Mouse (Mus musculus) ovary, adult 18-20 months (tissue): ENCODE results near the gene Cxcr6.
A peak's percentile ranks its signal among the peaks of the same experiment; 100 is the strongest.

Source experiments
- DNase-seq: peaks from one replicate; pipeline ENCODE4 v3.0.0; 2022; ENCODE audit warnings: low spot score, mixed read lengths

Cxcr6 gene

GRCm38 (mm10) chr9:123818601-123819000 is 12.3 kb downstream of the Cxcr6 start:
- DNase-seq = no peak

DNA sequence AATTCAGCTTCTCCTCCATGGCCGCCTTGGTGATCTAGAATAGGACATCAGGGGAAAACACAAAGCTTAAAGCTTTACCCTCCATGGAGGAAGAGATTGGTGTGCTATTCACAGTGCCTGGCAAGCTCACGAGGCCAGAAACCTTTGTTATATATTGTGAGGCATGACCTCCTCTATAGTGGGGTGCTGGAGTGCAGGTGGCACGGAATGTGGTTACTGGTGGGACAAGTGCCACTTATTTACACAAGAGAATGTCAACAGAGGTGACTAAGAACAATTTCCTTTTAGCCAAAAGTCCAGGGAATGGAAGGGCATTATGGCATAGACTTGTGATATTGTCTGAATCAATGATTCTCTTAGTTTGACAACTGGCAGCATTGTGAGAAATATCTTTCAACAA is 20.4 kb downstream of the Cxcr6 start:
- no peak for DNase-seq

DNA sequence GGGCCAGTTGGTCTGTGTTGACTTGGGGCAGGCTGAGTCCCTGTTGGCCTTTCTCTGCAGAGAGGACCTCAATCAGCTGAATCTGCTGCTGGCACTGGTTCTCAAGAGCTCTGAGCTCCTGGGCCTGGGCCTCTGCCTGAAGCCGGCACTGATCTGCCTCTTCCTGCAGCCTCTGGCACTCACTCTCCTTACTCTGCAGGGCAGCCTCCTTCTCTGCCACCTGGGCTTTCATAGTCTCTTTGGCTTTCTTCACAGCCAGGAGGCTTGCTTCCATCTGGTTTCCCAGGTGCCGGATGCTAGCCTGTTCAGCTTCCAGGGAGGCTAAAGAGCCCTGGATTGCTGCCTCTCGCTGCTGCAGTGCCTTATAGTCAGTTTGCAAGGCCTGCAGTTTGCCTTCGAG is 22.6 kb downstream of the Cxcr6 start:
- no peak for DNase-seq

GRCm38 (mm10) chr9:123835851-123836250 is 29.6 kb downstream of the Cxcr6 start:
- DNase-seq = no peak

- DNase-seq = no peak
Measured at GRCm38 (mm10) chr9:123840243-123840642, 34.0 kb downstream of the Cxcr6 start.

DNA sequence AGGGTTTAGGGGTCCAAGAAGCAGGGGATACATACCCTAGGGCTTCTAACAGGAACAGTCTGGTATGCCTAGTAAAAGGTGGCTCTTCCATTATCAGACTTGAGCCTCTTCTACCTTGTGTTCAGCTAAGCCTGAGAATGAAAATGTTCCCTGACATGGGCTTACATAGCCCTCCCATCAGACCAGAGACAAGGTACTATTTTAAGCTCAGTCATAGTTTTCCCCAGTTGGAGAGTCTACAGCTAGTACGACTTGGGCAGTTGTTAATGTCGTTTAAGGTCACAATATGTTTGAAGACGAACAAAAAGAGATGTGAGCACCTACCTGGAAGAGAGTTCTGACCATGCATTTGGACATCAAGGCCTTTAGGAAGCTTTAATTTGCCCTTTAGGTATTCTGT is 38.2 kb downstream of the Cxcr6 start:
- DNase-seq = no peak

DNA sequence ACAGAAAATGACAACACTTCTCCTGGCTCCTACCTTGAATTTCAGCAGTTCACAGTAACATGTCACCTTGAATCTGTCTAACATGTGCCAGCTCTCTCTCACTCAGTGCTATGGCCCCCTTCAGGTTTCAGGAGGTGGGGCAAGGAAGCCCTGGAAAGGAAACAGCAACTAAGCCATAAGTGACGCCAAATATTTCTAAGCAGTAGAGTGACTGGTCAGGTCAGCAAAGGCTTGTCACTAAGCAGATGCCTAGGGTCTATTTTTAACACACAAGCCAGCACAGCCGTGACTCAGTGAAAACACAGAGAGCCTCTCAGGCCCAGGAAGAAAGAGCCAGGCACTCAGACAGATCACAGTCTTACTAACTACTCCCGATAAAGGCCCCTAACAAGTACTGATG is 38.8 kb downstream of the Cxcr6 start:
- no peak for DNase-seq

DNA sequence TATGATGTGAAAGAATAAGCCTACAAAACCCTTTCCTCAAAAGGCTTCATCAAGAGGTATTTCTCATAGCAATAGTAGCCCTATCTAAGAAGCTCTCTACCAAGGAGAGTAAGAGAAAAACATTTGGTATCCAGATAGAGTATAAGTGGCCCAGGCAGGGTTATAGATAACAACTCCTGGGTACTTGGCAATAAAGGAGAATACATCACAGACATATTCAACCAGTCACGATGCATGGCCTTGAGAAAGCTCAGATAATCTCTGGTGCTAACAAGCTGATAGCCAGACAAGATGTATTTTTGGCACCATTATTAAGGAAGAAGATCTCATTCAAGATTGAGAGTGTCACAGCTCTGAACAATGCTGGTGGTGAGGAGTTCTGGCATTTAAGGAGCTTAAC is 40.2 kb downstream of the Cxcr6 start:
- no peak for DNase-seq

DNA sequence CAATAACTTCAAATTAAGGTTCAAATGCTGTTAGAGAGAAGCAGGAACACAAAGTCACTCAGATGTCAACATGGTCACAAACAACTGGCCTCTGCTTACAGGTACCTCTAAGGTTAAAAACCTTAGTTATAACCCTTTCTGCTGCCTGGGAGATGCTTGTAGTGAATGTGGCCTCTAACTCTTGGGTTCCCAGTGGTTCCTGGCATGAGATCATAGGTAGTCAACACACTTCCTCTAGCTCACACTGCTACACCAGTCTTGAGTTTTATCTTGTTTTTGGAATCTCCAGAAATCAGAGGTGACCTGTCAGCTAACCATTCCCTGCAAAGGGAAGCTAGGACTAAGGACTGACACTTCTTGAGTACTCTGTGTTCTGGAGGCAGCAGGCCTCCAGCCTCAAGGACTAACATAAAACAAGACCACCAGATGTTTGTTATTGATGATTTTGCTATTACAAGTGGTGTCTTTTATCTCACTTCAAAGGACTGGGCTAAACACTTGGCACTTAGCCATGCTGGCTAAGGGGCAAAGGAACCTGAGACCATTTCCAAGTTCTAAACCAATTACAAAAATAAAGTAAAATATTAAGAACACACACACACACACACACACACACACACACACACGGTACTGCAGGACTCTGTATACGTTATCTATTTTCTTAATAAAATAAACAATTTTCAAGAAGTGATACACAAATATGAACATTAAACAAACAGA is 43.9 kb downstream of the Cxcr6 start:
- no peak for DNase-seq

- DNase-seq = no peak
Measured at GRCm38 (mm10) chr9:123850705-123851061, 44.4 kb downstream of the Cxcr6 start.

DNA sequence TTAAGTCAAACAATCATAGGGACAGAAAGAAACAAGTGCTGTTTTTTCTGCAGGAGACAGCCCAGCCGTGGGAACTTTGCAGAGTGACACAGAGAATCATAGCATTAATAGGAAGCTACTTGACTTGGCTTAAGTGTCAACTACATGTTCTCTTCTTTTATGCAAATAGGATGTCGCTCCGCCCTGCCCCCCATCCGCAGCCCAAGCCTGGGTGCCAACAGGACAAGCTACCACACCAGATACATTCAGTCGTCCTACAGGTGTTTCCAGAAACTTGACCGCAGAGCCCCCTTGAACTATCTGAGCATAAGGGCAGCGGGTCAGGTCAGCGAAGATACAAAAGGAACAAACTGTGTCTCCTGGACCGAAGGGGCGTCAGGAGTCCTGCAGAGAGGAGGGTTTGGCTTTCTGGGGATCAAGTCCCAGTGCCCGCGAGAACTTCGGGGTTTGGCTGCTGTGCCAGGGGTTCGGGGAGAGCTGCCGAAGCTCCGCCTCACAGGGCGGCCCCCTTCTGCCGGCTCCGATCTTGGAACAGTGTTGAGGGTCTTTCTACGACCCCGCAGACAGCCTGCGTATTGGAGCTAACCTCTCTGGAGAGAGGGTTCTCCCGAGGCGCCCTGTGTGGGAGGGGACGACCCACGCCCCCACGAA is 44.9 kb downstream of the Cxcr6 start:
- DNase-seq = peak; percentile 31

DNA sequence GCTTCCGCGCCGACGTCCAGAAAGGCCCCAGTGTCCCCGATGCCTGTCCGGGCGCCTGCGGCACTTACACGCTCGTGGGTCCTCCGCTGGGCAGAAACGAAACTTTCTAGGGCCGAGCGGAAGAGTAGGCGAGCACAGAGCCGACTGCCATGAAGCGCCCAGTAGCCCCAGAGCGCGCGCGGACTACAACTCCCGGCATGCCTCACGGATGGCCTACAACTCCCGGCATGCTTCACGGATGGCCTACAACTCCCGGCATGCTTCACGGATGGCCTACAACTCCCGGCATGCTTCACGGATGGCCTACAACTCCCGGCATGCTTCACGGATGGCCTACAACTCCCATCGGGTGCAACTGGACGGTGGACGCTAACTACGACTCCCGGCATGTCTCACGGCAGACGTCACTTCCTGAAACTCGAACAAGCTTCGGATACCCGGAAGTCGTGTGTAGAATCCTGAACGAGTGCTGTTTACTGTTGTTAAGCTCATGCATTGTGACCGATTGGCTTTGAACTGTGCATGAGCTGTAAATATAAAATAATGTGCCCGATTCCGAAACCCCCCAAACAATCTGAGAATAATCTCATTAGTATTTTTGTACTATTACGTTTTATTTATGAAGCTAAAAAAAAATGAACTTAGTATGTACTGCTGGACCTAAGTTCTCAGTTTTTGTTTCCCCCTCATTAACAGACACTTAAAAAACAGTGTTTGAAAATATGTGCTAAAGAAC is 45.6 kb downstream of the Cxcr6 start, which contains the start of gene Fyco1:
Gene Fyco1 (minus strand): TSS at position 187 of the 736 bp plus-strand sequence.
- peak; percentile 97 for DNase-seq

- DNase-seq = no peak
Measured at GRCm38 (mm10) chr9:123852449-123853390, 46.4 kb downstream of the Cxcr6 start.

- DNase-seq = no peak
Measured at GRCm38 (mm10) chr9:123856836-123857235, 50.6 kb downstream of the Cxcr6 start.
